Mouse (Mus musculus): ENCODE data around the gene Fzd7.

Gene Fzd7

DNA sequence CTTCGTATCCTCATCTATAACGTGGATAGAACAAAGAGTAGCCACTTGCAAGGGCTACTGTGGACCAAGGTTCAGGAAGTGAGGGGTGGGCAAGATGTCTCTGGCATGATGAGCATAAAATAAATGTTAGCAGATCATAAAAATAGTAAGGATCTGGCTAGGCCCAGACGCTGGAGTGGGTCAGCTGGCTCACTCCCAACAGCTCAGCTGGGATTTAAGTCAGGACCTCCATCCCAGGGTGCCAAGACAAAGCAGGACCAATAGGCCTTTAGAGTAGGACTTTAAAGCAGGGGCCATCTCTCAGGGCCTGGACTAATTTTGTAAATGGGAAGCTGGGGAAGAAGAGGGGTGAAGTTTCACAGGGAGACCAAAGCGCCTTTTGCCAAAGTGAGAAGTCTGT, 11.5 kb upstream of the Fzd7 start:
- in situ Hi-C loops (cut with MboI; ENCODE audit: low sequenced_read_pairs): no loop called here

DNA sequence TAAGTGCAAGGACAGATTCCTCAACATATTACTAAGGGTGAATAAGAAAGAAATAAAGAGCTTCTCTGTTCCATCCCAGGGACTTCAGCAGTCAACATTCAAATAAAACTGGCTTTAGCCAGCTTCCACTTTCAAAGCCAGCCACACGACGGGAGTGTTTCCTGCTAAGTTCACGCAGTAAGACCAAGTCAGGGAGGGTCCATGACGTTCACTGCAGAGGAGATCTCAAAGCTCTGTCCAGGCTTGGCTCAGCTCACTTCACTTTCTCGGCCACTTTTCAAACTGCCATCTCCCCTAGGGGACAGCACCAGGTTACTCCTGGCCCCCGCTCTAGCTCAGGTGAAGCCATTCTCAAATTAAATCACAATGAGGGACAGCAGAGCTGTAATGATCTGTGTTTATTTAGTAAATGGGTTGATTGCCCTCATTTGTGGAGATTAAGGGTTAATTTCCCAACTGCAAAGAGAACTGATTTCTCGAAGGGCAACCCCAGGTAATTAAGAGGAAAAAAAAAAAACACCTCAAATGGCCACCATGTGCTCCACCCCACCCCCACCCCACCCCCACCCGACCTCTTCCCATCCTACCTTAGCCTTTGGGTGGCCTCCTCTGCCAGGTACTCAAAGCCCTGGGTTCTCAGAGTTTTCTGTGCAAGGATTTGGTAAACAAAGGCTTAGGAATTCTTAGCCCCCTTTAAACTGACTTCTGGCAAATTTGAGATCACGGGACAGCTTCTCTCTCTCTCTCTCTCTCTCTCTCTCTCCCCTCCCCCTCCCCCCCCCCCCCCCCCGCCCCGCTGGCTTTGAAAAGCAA, 9.7 kb upstream of the Fzd7 start:
- in situ Hi-C loops (cut with MboI; ENCODE audit: low sequenced_read_pairs): no loop called here

DNA sequence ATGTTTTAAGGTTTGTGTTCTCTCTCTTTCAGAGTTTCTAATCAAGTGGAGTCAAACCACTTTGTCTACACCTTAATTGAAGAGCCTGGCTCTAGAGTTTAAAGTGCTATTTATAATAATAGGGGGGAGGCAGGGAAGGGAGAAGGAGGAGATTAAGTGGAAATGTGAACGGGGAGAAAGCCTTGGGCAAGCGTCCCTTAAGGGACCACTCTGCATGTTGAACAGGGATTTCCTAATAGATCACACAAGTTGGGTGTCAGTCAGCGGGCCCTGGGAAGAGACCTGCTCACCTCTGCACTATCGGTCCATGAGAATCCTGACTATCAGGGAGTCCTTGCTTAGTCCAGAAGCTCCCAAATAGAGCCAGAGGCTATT, 9.1 kb upstream of the Fzd7 start:
- in situ Hi-C loops (cut with MboI; ENCODE audit: low sequenced_read_pairs): no loop called here

DNA sequence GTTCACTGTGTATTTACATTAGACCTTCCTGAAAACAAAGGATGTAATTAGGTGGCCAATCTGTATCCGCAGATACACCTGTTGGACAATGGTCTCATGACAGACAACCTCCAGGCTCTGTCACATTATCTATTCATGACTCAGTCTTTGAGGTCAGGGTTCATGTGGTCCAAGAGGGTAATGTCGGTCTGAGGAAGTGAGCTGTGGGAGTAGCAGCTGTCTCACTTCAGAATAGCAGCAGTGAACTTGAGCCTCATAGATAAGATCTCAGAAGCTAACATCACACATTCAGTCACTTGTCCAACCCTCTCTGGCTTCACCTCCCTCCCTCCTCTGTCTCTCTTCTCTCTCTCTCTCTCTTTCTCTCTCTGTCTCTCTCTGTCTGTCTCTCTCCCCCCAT, 6.6 kb upstream of the Fzd7 start:
- in situ Hi-C loops (cut with MboI; ENCODE audit: low sequenced_read_pairs): no loop called here

DNA sequence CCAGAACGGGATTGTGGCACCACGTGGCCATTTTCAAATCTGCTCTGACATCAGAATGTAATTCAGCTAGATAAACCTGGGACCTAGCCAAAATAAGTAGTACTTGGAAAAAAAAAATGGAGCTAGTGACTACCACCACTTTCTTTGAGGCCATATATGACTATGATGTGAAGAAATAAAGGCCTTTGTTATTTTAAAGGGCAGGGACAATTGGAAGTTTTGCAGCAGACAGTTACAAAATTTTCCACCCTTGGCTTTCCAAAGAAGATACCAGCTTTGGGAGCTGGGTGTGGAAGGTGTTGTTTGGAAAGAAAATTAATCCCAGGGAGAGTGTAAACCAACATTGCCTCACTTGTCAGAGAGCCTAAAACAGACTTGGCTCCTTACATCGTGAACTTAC, 3.3 kb upstream of the Fzd7 start:
- in situ Hi-C loops (cut with MboI; ENCODE audit: low sequenced_read_pairs): no loop called here

DNA sequence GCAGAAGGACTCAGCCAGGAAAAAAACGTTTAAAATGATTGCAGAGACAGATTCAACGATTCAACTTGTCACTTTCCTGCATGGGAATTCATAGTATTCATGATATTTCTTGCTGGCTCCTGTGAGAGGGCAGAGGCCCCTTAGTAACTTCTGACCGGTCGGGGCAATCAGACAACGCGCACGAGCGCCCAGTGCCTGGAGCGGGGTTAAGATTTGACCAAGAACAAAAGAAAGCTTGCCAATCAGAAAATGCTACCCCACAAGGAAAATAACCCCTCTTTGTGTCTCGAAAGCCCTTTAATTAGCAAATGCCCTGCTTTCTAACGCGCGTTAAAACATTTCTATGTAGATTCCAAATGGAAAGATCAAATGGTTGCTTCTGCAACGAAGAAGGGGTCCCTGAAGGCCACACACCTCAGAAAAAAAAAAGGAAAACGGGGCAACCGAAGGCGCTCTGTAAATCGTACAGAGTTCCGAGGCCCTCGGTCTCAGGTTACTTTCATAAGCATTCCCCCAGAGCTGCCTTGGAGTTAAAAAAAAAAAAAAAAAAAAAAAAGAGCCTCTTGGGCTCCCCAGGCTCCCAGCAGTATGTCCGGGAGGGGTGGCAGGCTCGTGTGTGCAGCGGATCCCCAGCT, 1.3 kb upstream of the Fzd7 start:
- in situ Hi-C loops (cut with MboI; ENCODE audit: low sequenced_read_pairs): no loop called here

DNA sequence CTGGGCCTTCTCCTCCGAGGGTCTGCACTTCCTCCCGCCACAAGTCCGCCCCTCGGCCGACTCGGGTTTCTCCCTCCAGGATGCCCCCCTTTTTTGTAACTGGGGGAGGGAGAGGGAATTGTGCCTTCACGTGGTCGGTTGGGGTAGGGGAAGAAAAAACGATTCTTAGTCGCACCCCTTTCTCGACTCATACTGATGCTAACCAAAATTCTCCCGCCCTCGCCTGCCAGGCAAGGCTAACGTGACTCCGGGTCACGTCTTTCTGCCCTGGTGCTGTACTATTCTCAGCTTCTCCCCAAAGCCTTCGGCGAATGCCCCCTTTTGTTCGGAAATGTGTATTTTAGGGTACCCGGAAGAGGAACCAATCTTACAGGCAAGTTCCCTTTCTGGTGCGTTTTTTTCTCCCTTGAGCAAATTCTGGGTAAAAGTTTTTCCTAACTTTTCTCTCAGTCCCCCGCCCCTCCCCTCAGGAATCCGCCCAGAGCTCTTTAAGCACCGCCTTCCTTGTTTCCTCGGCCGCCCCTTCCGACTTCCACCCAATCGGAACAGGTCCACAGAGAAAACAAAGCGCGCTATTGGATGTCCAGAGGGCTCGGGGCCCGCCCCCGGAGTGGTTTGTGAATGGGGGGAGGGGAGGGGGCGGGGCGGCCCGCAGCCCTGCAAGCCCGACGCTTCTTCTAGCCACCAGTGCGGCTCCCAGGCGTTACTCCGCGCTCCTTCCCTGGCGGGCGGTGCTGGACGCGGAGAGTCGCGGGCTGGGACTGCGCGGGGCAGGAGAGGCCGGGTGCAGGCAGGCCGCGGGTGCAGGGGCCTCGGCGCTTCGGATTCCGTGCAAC, 550 bp upstream of the Fzd7 start:
- in situ Hi-C loops (cut with MboI; ENCODE audit: low sequenced_read_pairs): no loop called here

DNA sequence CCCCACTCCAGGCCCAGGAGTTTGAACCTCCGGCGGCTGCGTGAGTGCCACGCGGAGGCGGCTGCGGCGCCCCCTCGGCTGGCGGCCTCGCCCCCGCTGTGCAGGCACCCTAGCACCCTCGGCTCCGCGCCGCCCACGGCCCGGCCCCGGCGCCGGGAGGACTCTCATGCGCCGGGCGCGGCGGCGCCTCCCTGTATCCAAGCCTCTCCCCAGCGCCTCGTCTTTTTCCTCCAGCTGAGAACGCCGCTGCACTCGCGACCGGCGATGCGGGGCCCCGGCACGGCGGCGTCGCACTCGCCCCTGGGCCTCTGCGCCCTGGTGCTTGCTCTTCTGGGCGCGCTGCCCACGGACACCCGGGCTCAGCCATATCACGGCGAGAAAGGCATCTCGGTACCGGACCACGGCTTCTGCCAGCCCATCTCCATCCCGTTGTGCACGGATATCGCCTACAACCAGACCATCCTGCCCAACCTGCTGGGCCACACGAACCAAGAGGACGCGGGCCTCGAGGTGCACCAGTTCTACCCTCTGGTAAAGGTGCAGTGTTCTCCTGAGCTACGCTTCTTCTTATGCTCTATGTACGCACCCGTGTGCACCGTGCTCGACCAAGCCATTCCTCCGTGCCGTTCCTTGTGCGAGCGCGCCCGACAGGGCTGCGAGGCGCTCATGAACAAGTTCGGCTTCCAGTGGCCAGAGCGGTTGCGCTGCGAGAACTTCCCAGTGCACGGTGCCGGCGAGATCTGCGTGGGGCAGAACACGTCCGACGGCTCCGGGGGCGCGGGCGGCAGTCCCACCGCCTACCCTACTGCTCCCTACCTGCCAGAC, 684 bp downstream of the Fzd7 start:
- in situ Hi-C loops (cut with MboI; ENCODE audit: low sequenced_read_pairs): no loop called here

DNA sequence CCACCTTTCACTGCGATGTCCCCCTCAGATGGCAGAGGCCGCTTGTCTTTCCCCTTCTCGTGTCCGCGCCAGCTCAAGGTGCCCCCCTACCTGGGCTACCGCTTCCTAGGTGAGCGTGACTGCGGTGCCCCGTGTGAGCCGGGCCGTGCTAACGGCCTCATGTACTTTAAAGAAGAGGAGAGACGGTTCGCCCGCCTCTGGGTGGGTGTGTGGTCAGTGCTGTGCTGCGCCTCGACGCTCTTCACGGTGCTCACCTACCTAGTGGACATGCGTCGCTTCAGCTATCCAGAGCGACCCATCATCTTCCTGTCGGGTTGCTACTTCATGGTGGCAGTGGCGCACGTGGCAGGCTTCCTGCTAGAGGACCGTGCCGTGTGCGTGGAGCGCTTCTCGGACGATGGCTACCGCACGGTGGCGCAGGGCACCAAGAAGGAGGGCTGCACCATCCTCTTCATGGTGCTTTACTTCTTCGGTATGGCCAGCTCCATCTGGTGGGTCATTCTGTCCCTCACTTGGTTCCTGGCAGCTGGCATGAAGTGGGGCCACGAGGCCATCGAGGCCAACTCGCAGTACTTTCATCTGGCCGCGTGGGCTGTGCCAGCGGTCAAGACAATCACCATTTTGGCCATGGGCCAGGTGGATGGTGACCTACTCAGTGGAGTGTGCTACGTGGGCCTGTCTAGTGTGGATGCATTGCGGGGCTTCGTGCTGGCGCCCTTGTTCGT, 1.5 kb downstream of the Fzd7 start:
- in situ Hi-C loops (cut with MboI; ENCODE audit: low sequenced_read_pairs): no loop called here

DNA sequence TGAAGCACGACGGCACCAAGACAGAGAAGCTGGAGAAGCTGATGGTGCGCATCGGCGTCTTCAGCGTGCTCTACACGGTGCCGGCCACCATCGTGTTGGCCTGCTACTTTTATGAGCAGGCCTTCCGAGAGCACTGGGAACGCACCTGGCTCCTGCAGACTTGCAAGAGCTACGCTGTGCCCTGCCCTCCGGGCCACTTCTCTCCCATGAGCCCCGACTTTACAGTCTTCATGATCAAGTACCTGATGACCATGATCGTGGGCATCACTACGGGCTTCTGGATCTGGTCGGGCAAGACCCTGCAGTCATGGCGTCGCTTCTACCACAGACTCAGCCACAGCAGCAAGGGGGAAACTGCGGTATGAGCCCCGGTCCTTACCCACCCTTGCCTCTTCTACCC, 2.1 kb downstream of the Fzd7 start:
- in situ Hi-C loops (cut with MboI; ENCODE audit: low sequenced_read_pairs): no loop called here

DNA sequence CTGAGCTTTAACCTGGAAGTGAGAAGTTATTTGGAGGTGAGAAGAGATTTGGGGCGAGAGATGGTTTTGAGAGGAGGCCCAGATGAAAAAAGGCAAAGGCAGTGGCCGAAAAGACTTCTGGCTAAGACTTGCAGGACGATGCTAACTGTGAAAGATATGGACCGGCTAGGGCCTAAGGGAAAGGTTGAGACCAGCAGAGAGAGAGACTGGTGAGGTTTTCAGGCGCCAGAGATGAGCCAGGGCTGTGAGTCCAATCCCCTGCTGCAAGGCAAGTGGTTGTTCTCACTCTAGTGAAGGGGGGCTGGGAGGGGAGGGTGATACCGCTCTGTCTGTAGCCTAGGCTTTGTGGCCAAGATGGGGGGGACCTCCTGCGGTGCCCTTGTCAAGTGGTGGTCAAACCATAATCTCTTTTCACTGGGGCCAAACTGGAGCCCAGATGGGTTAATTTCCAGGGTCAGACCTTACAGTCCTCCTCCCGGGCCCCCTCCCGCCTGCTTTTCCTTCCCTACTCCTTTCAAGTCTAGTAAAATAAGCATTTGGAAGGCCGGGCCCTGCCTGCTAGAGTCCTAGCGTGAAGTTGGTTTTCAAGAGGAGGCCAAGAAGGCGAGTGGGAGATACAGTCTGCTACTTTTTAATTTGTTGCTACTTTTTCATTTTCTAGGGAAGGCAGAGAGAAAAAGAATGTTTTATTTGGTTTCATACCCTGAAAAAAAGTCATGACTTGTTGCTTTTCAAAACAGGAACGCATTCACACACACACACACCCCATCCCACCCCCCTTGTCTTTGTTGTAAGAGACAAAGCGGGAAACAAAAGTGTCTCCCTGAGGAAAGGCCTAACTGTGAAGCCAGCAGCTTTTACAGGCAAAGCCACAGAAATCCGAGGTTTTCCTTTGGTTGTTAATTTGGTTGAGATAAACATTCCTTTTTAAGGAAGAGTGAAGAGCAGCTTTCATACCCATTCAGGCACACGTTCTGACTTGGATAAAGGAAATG, 2.9 kb downstream of the Fzd7 start:
- in situ Hi-C loops (cut with MboI; ENCODE audit: low sequenced_read_pairs): no loop called here

DNA sequence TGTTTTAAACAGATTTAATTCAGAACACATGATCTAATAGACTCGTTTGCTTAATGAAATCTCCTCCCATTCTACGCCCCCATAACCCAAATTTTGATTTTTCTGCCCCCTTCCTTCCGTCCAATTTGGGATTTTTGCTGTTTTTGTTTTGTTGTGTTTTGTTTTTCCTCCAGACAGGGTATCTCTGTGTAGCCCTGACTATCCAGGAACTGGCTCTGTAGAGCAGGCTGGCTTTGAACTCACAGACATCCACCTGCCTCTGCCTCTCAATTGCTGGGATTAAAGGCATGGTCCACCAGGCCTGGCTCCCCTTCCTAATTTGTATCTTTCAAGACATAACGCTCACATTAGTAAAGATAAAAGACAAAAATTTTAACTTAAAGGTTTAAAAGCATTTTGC, 3.6 kb downstream of the Fzd7 start:
- in situ Hi-C loops (cut with MboI; ENCODE audit: low sequenced_read_pairs): no loop called here

DNA sequence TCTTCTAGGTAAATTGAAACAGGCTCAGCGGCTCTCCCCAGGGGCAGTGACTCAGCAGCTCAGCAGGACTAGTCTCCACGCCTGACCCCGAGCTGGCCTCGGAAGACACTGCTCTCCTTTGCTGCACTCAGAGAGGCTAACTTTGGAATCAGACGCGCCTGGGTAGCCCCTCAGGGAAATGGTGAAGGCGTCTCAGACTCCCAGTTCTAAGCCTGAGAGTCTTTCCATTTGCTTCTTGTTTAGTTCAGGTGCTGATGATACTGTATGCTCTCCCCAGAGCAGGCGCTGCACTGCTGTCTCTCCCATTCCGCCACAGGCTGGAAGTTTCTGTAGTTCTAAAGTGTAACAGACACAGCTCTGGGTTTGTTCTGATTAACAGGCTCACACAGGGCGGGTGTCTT, 5.4 kb downstream of the Fzd7 start:
- in situ Hi-C loops (cut with MboI; ENCODE audit: low sequenced_read_pairs): no loop called here

DNA sequence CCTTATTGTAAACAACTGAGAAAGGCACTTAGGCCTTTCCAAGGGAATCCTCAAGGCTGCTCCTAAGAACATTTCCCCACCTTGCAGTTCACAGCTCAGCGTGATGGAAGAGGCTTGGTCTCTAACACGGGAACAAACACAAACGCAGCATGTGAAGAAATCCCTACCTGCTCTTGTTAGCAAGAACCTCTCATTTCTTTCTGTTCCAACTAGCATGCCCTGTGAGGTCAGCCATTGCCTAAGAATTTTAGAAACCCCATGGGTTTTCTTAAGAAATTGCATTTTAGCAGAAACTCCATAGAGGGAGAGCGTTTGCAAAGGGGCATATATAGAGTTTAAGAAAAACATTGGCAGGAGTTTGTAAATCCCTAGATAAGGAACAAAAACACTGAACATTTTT, 6.3 kb downstream of the Fzd7 start:
- in situ Hi-C loops (cut with MboI; ENCODE audit: low sequenced_read_pairs): no loop called here

DNA sequence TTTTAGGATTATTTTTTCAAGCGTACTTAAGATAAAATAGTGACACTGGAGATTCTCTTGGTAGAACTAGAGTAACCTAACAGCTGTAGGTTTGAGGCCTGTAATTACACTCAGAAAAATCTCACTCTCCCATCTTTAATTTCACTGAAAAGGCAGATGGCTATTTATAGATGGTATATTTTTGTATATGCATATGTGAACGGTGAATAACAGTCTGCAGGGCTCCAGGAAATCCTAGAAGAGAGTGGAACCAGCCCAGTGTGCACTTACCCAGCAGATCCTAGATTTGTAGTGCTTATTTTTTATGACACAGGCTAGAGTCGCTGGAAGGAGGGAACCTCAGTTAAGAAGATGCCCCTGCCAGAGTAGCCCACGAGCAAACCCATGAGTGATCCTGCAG, 6.8 kb downstream of the Fzd7 start:
- in situ Hi-C loops (cut with MboI; ENCODE audit: low sequenced_read_pairs): no loop called here

DNA sequence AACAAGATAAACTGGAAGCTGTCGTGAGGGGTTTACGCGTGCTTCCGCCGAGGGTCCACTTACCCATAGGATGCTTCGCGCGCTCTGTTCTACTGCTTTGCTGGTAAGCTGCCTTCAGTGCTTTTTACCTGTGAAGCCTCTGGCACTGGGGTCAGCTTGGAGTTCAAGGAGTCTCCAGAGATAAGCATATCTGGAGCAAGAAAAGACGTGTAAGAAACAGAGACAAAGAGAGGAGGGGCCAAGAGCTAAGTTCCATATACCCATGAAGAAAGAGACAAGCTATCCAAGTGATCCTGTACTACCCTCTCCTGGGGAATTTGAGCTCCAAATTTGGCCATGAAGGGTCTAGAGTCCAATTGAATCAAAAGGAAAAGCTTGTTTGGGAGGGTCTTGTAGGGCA, 9.3 kb downstream of the Fzd7 start:
- in situ Hi-C loops (cut with MboI; ENCODE audit: low sequenced_read_pairs): no loop called here

DNA sequence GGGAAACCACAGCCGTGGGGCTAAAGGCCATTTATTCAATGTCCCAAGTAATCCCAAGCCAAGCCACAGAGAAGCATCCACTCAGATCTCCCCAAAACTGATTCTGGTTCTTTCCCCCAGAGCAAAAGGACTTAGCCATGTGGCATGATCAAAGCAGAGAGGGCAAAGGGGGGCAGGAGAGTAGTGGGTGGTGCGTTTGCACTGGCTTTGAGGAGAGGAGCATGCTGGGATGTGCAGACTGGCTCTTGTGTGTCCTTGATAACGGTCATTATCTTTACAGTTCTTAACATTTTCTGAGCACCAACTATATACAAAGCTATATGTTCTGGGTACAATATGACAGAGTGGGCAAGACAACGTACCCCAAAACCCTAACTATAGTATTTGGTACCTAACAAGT, 10.2 kb downstream of the Fzd7 start:
- in situ Hi-C loops (cut with MboI; ENCODE audit: low sequenced_read_pairs): no loop called here

DNA sequence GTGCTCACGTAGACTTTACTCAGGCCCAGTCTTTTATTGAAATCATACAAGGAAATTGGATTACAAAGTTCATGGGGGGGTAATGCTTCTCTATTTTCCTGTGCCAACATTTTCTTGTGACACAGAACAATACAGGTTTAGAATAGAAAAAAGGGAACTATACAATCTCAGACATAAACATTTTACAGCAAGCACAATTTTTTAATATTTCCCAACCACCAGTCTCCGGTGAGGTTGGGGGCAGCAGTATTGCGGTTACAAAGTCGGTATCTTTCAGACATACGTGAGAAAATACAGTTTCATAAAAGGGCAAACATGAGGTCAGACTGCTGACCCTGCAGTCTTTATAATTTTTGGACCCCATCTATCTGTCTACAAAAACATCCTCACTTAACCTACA, 13.7 kb downstream of the Fzd7 start:
- in situ Hi-C loops (cut with MboI; ENCODE audit: low sequenced_read_pairs): no loop called here
